Mouse (Mus musculus) forebrain, embryonic 12.5 days (tissue): ENCODE measurements around the gene Esyt1. TPM values are rescaled to one million over a fixed set of nuclear protein-coding genes. Genes with fewer than 3 reads are reported as not detected.

ENCODE experiments used
- ATAC-seq: fragments of 200-750 bp; cut with Nextera tagmentation; 2 replicates; pipeline ENCODE4 v1.8.0; 2017; ENCODE audit warnings: moderate TSS enrichment; ENCODE audit not compliant: low FRiP score
- H3K27ac ChIP-seq: fragments of 300-500 bp; sonication (generic); 2 replicates; pipeline ENCODE4 v1.5.1; 2016; ENCODE audit warnings: mild to moderate bottlenecking
- H3K27me3 ChIP-seq: fragments of 300-500 bp; sonication (generic); 2 replicates; pipeline ENCODE4 v1.6.1; 2016; ENCODE audit warnings: mild to moderate bottlenecking
- H3K36me3 ChIP-seq: fragments of 300-500 bp; sonication (generic); replicated peaks from 2 replicates; pipeline ENCODE4 v1.6.1; 2016; ENCODE audit warnings: mild to moderate bottlenecking
- H3K4me1 ChIP-seq: fragments of 300-500 bp; sonication (generic); 2 replicates; pipeline ENCODE4 v1.6.1; 2016
- H3K4me2 ChIP-seq: fragments of 300-500 bp; sonication (generic); 2 replicates; pipeline ENCODE4 v1.6.1; 2016; ENCODE audit warnings: mild to moderate bottlenecking, moderate library complexity
- H3K4me3 ChIP-seq: fragments of 300-500 bp; sonication (generic); replicated peaks from 2 replicates; pipeline ENCODE4 v1.5.1; 2016; ENCODE audit warnings: mild to moderate bottlenecking
- H3K9ac ChIP-seq: fragments of 300-500 bp; sonication (generic); 2 replicates; pipeline ENCODE4 v1.6.1; 2016; ENCODE audit warnings: mild to moderate bottlenecking
- H3K9me3 ChIP-seq: fragments of 300-500 bp; sonication (generic); 2 replicates; pipeline ENCODE4 v1.6.1; 2016
- WGBS: fragments of 180-500 bp; shearing (Covaris S2); methylation state at CpG from one replicate; pipeline ENCODE4 v1.1.7; 2016; 5-methylcytosine and 5-hydroxymethylcytosine counted together
- polyA plus RNA-seq: library from polyadenylated mRNA; unstranded; fragments of >200 nt; fragmentation: Nextera tagmentation; extraction: Ambion mirVana; gene quantifications from 2 replicates; pipeline ENCODE4 v1.2.1, GENCODE M21; 2016

Gene Esyt1
- polyA plus RNA-seq, 1 experiment from 2014 or later, result 13.8 TPM

GRCm38 (mm10) chr10:128535206-128535605 is 9.5 kb upstream of the Esyt1 start:
- no peaks in the 10 kb centered on the region for H3K4me1 ChIP-seq
- ATAC-seq, result no peak
- no peak overlapping the region for H3K4me2 ChIP-seq
- H3K9ac ChIP-seq, result no peak overlapping the region
- no peak overlapping the region for H3K27ac ChIP-seq
- no peak overlapping the region for H3K4me3 ChIP-seq
- H3K27me3 ChIP-seq, result peaks cover 8% of the 10 kb centered on the region; the same call in 1 of the 2 replicates
- no peaks in the 10 kb centered on the region for H3K9me3 ChIP-seq
- 80% methylated on average over 2 of the region's 2 CpGs for WGBS
- H3K36me3 ChIP-seq, result no peaks in the 10 kb centered on the region

GRCm38 (mm10) chr10:128526366-128527356 is 990 bp upstream of the Esyt1 start:
- no peak overlapping the region for H3K27ac ChIP-seq
- H3K9ac ChIP-seq, result peak overlapping the region; percentile 22; the same call in 1 of the 2 replicates
- H3K4me3 ChIP-seq, result peak overlapping the region; percentile 66
- 31% methylated on average over 28 of the region's 28 CpGs for WGBS
- H3K4me1 ChIP-seq, result peaks cover 25% of the 10 kb centered on the region
- ATAC-seq, result no peak
- peaks cover 68% of the 10 kb centered on the region for H3K27me3 ChIP-seq
- H3K36me3 ChIP-seq, result no peaks in the 10 kb centered on the region
- peak overlapping the region; percentile 100 for H3K4me2 ChIP-seq
- no peaks in the 10 kb centered on the region for H3K9me3 ChIP-seq

GRCm38 (mm10) chr10:128524732-128525662 is 674 bp downstream of the Esyt1 start:
- H3K36me3 ChIP-seq, result no peaks in the 10 kb centered on the region
- peak overlapping the region; percentile 75 for H3K9ac ChIP-seq
- H3K27me3 ChIP-seq, result peaks cover 72% of the 10 kb centered on the region
- peak overlapping the region; percentile 100 for H3K4me2 ChIP-seq
- peak overlapping the region; percentile 50 for H3K27ac ChIP-seq
- H3K9me3 ChIP-seq, result no peaks in the 10 kb centered on the region
- H3K4me1 ChIP-seq, result peaks cover 25% of the 10 kb centered on the region
- peak overlapping the region; percentile 66 for H3K4me3 ChIP-seq
- peak; percentile 47 for ATAC-seq
- WGBS, result under 1% methylated on average over 58 of the region's 58 CpGs

GRCm38 (mm10) chr10:128524111-128524731 is 1.4 kb downstream of the Esyt1 start:
- H3K4me3 ChIP-seq, result peak overlapping the region; percentile 66
- no peak for ATAC-seq
- no peaks in the 10 kb centered on the region for H3K36me3 ChIP-seq
- 8% methylated on average over 11 of the region's 11 CpGs for WGBS
- H3K27me3 ChIP-seq, result peaks cover 68% of the 10 kb centered on the region
- peaks cover 25% of the 10 kb centered on the region for H3K4me1 ChIP-seq
- no peak overlapping the region for H3K27ac ChIP-seq
- peak overlapping the region; percentile 100 for H3K4me2 ChIP-seq
- H3K9ac ChIP-seq, result peak overlapping the region; percentile 75
- no peaks in the 10 kb centered on the region for H3K9me3 ChIP-seq

GRCm38 (mm10) chr10:128522351-128522750 is 3.3 kb downstream of the Esyt1 start:
- H3K9me3 ChIP-seq, result no peaks in the 10 kb centered on the region
- H3K27me3 ChIP-seq, result peaks cover 73% of the 10 kb centered on the region
- H3K36me3 ChIP-seq, result no peaks in the 10 kb centered on the region
- no peak overlapping the region for H3K4me2 ChIP-seq
- H3K9ac ChIP-seq, result no peak overlapping the region
- no peak overlapping the region for H3K27ac ChIP-seq
- 69% methylated on average over 6 of the region's 6 CpGs for WGBS
- H3K4me3 ChIP-seq, result no peak overlapping the region
- peaks cover 25% of the 10 kb centered on the region for H3K4me1 ChIP-seq
- ATAC-seq, result no peak

GRCm38 (mm10) chr10:128520591-128520990 is 5.1 kb downstream of the Esyt1 start:
- no peak overlapping the region for H3K4me3 ChIP-seq
- H3K36me3 ChIP-seq, result no peaks in the 10 kb centered on the region
- no peaks in the 10 kb centered on the region for H3K9me3 ChIP-seq
- 88% methylated on average over 16 of the region's 16 CpGs for WGBS
- H3K9ac ChIP-seq, result no peak overlapping the region
- no peak for ATAC-seq
- peaks cover 79% of the 10 kb centered on the region for H3K27me3 ChIP-seq
- peaks cover 19% of the 10 kb centered on the region for H3K4me1 ChIP-seq
- H3K27ac ChIP-seq, result no peak overlapping the region
- no peak overlapping the region for H3K4me2 ChIP-seq

GRCm38 (mm10) chr10:128518833-128519232 is 6.8 kb downstream of the Esyt1 start:
- WGBS, result 71% methylated on average over 7 of the region's 7 CpGs

GRCm38 (mm10) chr10:128516677-128517076 is 9.0 kb downstream of the Esyt1 start:
- no peaks in the 10 kb centered on the region; the same call in 1 of the 2 replicates for H3K36me3 ChIP-seq
- no peak for ATAC-seq
- no peaks in the 10 kb centered on the region for H3K4me1 ChIP-seq
- no peak overlapping the region for H3K27ac ChIP-seq
- H3K9me3 ChIP-seq, result no peaks in the 10 kb centered on the region
- WGBS, result 18% methylated on average over 6 of the region's 6 CpGs
- no peak overlapping the region for H3K4me3 ChIP-seq
- no peak overlapping the region for H3K4me2 ChIP-seq
- no peak overlapping the region for H3K9ac ChIP-seq
- H3K27me3 ChIP-seq, result peaks cover 56% of the 10 kb centered on the region

More at GRCm38 (mm10) chr10:128518833-128519232, 6.8 kb downstream of the Esyt1 start:
- Histone ChIP-seq H3K4me1 (peaks cover under 1% of the 10 kb centered on the region; the same call in 1 of the 2 replicates), H3K9me3 (no peaks in the 10 kb centered on the region), H3K4me2 (no peak overlapping the region), H3K27ac (no peak overlapping the region), H3K27me3 (peaks cover 76% of the 10 kb centered on the region), H3K4me3 (no peak overlapping the region), H3K9ac (no peak overlapping the region), H3K36me3 (no peaks in the 10 kb centered on the region)
- ATAC-seq, result no peak

GRCm38 (mm10) chr10:128516029-128516428 is 9.6 kb downstream of the Esyt1 start:
- 0 out of 2 replicates have a peak overlapping the region, but pooled peaks have one; percentile 0 for H3K4me2 ChIP-seq
- no peak overlapping the region for H3K4me3 ChIP-seq
- no peak overlapping the region for H3K27ac ChIP-seq
- no peak overlapping the region for H3K9ac ChIP-seq
- peaks cover 51% of the 10 kb centered on the region for H3K27me3 ChIP-seq
- WGBS, result 16% methylated on average over 20 of the region's 20 CpGs
- H3K4me1 ChIP-seq, result no peaks in the 10 kb centered on the region
- H3K9me3 ChIP-seq, result no peaks in the 10 kb centered on the region
- no peak for ATAC-seq
- H3K36me3 ChIP-seq, result no peaks in the 10 kb centered on the region; the same call in 1 of the 2 replicates

GRCm38 (mm10) chr10:128515044-128515443 is 10.6 kb downstream of the Esyt1 start:
- H3K27me3 ChIP-seq, result peaks cover 44% of the 10 kb centered on the region
- no peak for ATAC-seq
- H3K4me3 ChIP-seq, result no peak overlapping the region

GRCm38 (mm10) chr10:128511761-128512160 is 13.9 kb downstream of the Esyt1 start:
- no peaks in the 10 kb centered on the region; the same call in 1 of the 2 replicates for H3K36me3 ChIP-seq
- ATAC-seq, result no peak
- H3K27me3 ChIP-seq, result peaks cover 20% of the 10 kb centered on the region
- WGBS, result 83% methylated on average over 12 of the region's 12 CpGs
- no peaks in the 10 kb centered on the region for H3K4me1 ChIP-seq
- H3K9me3 ChIP-seq, result no peaks in the 10 kb centered on the region
- H3K4me3 ChIP-seq, result no peak overlapping the region
- no peak overlapping the region for H3K27ac ChIP-seq
- H3K9ac ChIP-seq, result no peak overlapping the region
- H3K4me2 ChIP-seq, result no peak overlapping the region

More at GRCm38 (mm10) chr10:128515044-128515443, 10.6 kb downstream of the Esyt1 start:
- H3K9ac ChIP-seq, result no peak overlapping the region
- no peak overlapping the region for H3K27ac ChIP-seq
- WGBS, result 82% methylated on average over 4 of the region's 4 CpGs
- no peaks in the 10 kb centered on the region; the same call in 1 of the 2 replicates for H3K36me3 ChIP-seq
- H3K4me2 ChIP-seq, result no peak overlapping the region
- no peaks in the 10 kb centered on the region for H3K4me1 ChIP-seq
- H3K9me3 ChIP-seq, result no peaks in the 10 kb centered on the region
